Mouse (Mus musculus): ENCODE results near the gene Vmn1r55. TPM values are rescaled to one million over a fixed set of nuclear protein-coding genes. Genes with fewer than 3 reads are reported as not detected.
A peak's percentile ranks its signal among the peaks of the same experiment; 100 is the strongest.
"Not testable (repeated sequence)": the region's sequence is repeated elsewhere in the genome, so short reads cannot be mapped to it uniquely, and the experiment has no call there.

The Vmn1r55 gene
- total RNA-seq (2018; cell fraction: chromatin; rRNA removed) = not detected
- not detected for total RNA-seq (2018; cell fraction: cytosol; rRNA removed)
- total RNA-seq (2018; cell fraction: nucleus; rRNA removed) = not detected
- not detected in 3 replicates for polyA plus RNA-seq (2018)

DNA sequence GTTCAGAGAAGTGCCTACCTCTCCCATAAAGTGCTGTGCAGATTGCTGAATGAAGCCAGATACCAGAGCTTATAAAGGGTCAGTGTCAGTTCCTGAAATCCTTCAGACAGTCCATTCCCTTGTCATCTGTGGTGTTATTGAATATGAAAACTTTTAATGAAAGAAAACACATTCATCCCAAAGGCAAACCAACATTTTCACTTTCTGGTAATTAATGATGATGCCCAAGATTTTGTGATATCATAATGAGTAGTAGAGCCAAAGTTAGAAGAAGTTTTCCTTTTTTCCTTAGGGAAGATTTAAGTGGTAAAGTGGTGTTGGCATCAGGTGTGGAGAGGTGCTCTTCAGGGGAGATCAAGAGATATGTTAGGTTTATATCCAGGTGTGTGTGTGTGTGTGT is at the start of gene Vmn1r55:
Gene Vmn1r55, minus strand, starts transcription at position 101 of the 400 bp plus-strand sequence.
- H3K27ac ChIP-seq; H3K36me3 ChIP-seq (ENCODE audit: inconsistent target); H3K4me3 ChIP-seq (ENCODE audit: inconsistent target); H3K79me2 ChIP-seq (ENCODE audit: inconsistent target): not testable (repeated sequence)

DNA sequence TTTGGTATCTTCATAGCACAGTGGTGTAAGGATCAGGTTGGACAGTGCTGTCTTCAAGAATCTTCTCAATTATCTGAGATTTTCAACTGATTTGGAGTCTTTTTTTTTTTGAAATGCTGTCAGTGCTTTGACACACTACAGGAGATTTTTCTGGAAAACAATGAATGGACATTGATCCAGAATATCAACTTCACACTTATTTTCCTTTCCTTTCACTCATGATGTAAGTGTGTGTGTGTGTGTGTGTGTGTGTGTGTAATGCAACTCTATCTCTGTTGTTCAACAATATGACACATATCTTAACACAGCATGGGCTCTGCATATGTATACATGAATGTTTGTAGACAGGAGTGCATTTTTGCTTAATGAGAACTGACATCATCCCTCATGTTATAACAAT is 47.2 kb upstream of the Vmn1r55 start, which contains the start of gene Vmn1r56:
Gene Vmn1r56, minus strand, starts transcription at position 101 of the 400 bp plus-strand sequence.
- H3K4me3 ChIP-seq (ENCODE audit: inconsistent target); H3K27ac ChIP-seq; H3K36me3 ChIP-seq (ENCODE audit: inconsistent target); H3K79me2 ChIP-seq (ENCODE audit: inconsistent target): not testable (repeated sequence)

GRCm38 (mm10) chr7:5125549-5126406 is 23.7 kb downstream of the Vmn1r55 start, which contains the start of gene Rasl2-9:
Gene Rasl2-9 (minus strand): TSS chr7:5125950.
- Histone ChIP-seq H3K4me3 (ENCODE audit: inconsistent target) (peak within 1 kb of the TSS; percentile 27), H3K79me2 (ENCODE audit: inconsistent target) (no peaks in the 10 kb centered on the region), H3K36me3 (ENCODE audit: inconsistent target) (no peaks in the 10 kb centered on the region), H3K27ac (no peak within 1 kb of the TSS)
- WGBS (ENCODE audit: missing documents) = 23% methylated on average over 42 of the region's 42 CpGs

- WGBS (ENCODE audit: missing documents) = 81% methylated on average over 8 of the region's 8 CpGs
- Histone ChIP-seq H3K4me3 (ENCODE audit: inconsistent target) (no peak overlapping the region), H3K36me3 (ENCODE audit: inconsistent target) (no peaks in the 10 kb centered on the region), H3K27ac (no peak overlapping the region), H3K79me2 (ENCODE audit: inconsistent target) (no peaks in the 10 kb centered on the region)
These were observed 24.4 kb downstream of the Vmn1r55 start for GRCm38 (mm10) chr7:5125078-5125477.

GRCm38 (mm10) chr7:5116850-5117249 is 32.6 kb downstream of the Vmn1r55 start, which contains the start of gene Rfpl4:
Gene Rfpl4 (minus strand): TSS chr7:5116950.
- Histone ChIP-seq H3K4me3 (ENCODE audit: inconsistent target) (no peak within 1 kb of the TSS), H3K79me2 (ENCODE audit: inconsistent target) (no peaks in the 10 kb centered on the region), H3K27ac (no peak within 1 kb of the TSS), H3K36me3 (ENCODE audit: inconsistent target) (no peaks in the 10 kb centered on the region)
- 72% methylated on average over 3 of the region's 3 CpGs for WGBS (ENCODE audit: missing documents)

DNA sequence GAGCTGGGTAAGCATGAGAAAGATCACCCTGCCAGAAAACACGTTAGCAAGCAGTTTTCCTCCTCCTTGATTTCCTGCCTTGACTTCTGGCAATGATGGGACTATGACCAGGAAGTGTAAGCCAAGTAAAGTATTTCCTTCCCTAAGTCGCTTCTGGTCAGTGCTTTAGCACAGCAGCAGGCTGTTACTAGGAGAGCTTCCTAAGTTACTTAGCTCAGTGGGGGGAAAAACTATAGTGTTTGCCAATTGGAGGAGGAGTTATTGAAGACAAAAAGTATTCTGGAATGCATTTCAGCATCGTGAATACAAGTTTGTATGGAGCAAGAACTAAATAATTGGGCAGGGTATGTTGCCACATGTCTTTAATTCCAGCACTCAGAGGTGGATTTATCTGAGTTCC is 36.8 kb downstream of the Vmn1r55 start:
- Histone ChIP-seq H3K4me3 (ENCODE audit: inconsistent target) (no peak overlapping the region), H3K79me2 (ENCODE audit: inconsistent target) (no peaks in the 10 kb centered on the region), H3K36me3 (ENCODE audit: inconsistent target) (no peaks in the 10 kb centered on the region), H3K27ac (no peak overlapping the region)
- 28% methylated on average over 3 of the region's 3 CpGs for WGBS (ENCODE audit: missing documents)

GRCm38 (mm10) chr7:5109301-5109700 is 40.2 kb downstream of the Vmn1r55 start:
- 80% methylated on average over 8 of the region's 8 CpGs for WGBS (ENCODE audit: missing documents)
- Histone ChIP-seq H3K36me3 (ENCODE audit: inconsistent target) (no peaks in the 10 kb centered on the region), H3K27ac (no peak overlapping the region), H3K79me2 (ENCODE audit: inconsistent target) (no peaks in the 10 kb centered on the region), H3K4me3 (ENCODE audit: inconsistent target) (no peak overlapping the region)

DNA sequence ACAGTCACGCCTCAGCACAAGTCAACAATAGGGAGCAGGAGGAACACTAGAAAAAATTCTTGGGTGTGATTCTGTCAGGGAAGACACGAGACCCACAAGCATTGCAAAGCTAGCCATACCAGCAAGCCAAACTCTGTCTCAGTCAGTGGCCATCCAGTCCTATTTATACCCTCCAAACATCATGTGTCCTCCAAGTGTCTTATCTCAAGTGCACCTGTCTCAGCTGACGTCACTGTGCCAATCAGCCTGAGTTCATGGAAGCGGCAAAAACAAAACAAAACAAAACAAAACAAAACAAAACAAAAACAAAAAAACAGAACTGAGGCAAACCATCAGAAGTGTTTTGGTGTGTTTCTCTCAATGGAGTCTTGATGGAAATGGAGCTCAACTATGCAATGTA is 41.2 kb downstream of the Vmn1r55 start:
- Histone ChIP-seq H3K79me2 (ENCODE audit: inconsistent target) (no peaks in the 10 kb centered on the region), H3K27ac (no peak overlapping the region), H3K4me3 (ENCODE audit: inconsistent target) (no peak overlapping the region), H3K36me3 (ENCODE audit: inconsistent target) (no peaks in the 10 kb centered on the region)
- 74% methylated on average over 4 of the region's 4 CpGs for WGBS (ENCODE audit: missing documents)

DNA sequence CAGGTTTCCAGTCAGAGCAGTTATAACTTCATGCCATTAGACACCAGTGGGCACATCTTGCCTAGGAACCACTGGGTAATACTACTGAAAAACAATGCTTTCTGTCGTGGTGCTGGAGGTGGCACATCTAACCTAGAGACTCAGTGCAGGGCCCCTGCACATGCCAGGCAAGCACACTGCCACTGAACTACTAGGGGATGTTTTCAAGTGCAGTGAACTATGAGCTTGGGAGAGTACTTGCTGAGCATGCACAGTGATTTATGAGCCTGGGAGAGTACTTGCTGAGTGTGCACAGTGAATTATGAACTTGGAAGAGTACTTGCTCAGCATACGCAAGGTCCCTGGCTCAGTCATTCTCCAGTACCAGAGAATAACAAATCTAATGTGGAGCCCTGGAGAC is 46.9 kb downstream of the Vmn1r55 start:
- Histone ChIP-seq H3K36me3 (ENCODE audit: inconsistent target) (peaks cover 15% of the 10 kb centered on the region), H3K4me3 (ENCODE audit: inconsistent target) (no peak overlapping the region), H3K27ac (peak overlapping the region; percentile 85), H3K79me2 (ENCODE audit: inconsistent target) (no peaks in the 10 kb centered on the region)
- WGBS (ENCODE audit: missing documents) = 86% methylated on average over 2 of the region's 2 CpGs

- Histone ChIP-seq H3K36me3 (ENCODE audit: inconsistent target) (peaks cover 26% of the 10 kb centered on the region), H3K79me2 (ENCODE audit: inconsistent target) (no peaks in the 10 kb centered on the region), H3K27ac (peak overlapping the region; percentile 85), H3K4me3 (ENCODE audit: inconsistent target) (no peak overlapping the region)
- 4% methylated on average over 10 of the region's 10 CpGs for WGBS (ENCODE audit: missing documents)
These were observed 48.3 kb downstream of the Vmn1r55 start for GRCm38 (mm10) chr7:5101066-5101663.

- WGBS (ENCODE audit: missing documents) = 85% methylated on average over 3 of the region's 3 CpGs
- peak overlapping the region; percentile 9; the same call in 1 of the 2 replicates for H3K27ac ChIP-seq
- peaks cover 39% of the 10 kb centered on the region for H3K36me3 ChIP-seq (ENCODE audit: inconsistent target)
- H3K79me2 ChIP-seq (ENCODE audit: inconsistent target) = peaks cover 4% of the 10 kb centered on the region; the same call in 1 of the 2 replicates
- H3K4me3 ChIP-seq (ENCODE audit: inconsistent target) = no peak overlapping the region
These were observed 49.7 kb downstream of the Vmn1r55 start for GRCm38 (mm10) chr7:5099796-5100195.

GRCm38 (mm10) chr7:5098769-5099168 is 50.7 kb downstream of the Vmn1r55 start:
- H3K36me3 ChIP-seq (ENCODE audit: inconsistent target) = peaks cover 50% of the 10 kb centered on the region
- H3K79me2 ChIP-seq (ENCODE audit: inconsistent target) = peaks cover 15% of the 10 kb centered on the region; the same call in 1 of the 2 replicates
- no peak overlapping the region for H3K27ac ChIP-seq
- 92% methylated on average over 5 of the region's 5 CpGs for WGBS (ENCODE audit: missing documents)
- no peak overlapping the region for H3K4me3 ChIP-seq (ENCODE audit: inconsistent target)

DNA sequence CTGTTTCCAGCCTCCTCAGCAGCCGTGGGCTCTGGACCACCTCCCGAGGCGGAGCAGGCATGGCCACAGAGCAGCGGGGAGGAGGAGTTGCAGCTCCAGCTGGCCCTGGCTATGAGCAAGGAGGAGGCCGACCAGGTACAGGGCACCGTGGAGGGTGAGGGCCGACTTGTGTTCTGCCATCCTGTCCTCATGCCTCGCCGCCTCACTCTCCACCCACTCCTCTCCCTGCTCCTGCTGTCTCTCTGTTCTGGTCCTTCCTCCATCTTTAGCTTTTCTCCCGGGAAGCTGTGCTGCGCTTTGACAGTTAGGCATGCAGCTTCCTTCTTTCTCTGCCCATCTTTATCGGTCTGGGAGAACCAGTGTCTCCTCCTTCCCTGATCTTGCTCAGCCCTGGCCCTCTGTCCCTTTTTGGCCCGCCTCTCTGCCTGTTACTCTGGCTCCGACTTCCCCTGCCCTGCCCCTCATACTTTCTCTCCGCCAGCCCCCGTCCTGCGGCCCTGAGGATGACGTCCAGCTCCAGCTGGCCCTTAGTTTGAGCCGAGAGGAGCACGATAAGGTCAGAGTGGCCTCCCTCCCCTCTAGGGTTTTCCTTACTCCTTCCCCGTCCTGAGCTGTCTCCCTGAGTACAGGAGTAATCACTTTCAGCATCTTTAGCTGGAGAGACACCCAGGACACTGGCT is 56.5 kb downstream of the Vmn1r55 start:
- no peak overlapping the region for H3K4me3 ChIP-seq (ENCODE audit: inconsistent target)
- no peak overlapping the region for H3K27ac ChIP-seq
- peaks cover 85% of the 10 kb centered on the region for H3K36me3 ChIP-seq (ENCODE audit: inconsistent target)
- peaks cover 72% of the 10 kb centered on the region for H3K79me2 ChIP-seq (ENCODE audit: inconsistent target)
- WGBS (ENCODE audit: missing documents) = 91% methylated on average over 21 of the region's 21 CpGs

DNA sequence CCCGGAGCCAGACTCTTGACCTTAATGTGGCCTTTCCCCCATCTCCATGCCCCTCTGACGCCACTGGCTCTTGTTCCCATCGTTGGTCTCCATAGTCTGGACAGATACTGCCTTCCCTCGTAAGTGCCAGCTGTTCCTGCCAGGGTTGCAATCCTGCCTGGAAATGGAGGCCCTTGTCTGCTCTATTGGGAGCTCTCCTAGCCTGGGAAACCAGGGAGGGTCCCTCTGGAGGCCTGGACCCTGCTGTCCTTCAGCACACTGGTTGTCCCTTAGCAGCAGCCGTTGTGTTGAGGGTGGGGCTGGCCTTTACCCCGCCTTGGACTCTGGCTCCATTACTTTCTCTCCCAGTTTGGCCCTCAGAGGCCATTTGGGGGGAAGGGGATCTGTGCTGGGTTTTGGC is 57.1 kb downstream of the Vmn1r55 start:
- Histone ChIP-seq H3K79me2 (ENCODE audit: inconsistent target) (peaks cover 78% of the 10 kb centered on the region), H3K27ac (no peak overlapping the region), H3K36me3 (ENCODE audit: inconsistent target) (peaks cover 79% of the 10 kb centered on the region), H3K4me3 (ENCODE audit: inconsistent target) (no peak overlapping the region)
- 91% methylated on average over 6 of the region's 6 CpGs for WGBS (ENCODE audit: missing documents)

Measured in macrophage (primary cell).